Mouse (Mus musculus) right cerebral cortex, adult 2 months (tissue): ENCODE data around the gene Naa80.
"Not testable (repeated sequence)": the region's sequence is repeated elsewhere in the genome, so short reads cannot be mapped to it uniquely, and the experiment has no call there.

ENCODE experiments used
- DNase-seq, 2 experiments: peaks; one replicate each; pipeline ENCODE4 v3.0.0; 2021 to 2022; ENCODE audit warnings: low spot score in 2 of 2

The Naa80 gene

GRCm38 (mm10) chr9:107550491-107551116 is 28.1 kb upstream of the Naa80 start:
- no peak for DNase-seq

- DNase-seq: no peak
Observed at GRCm38 (mm10) chr9:107551117-107551889, 27.4 kb upstream of the Naa80 start, which contains the start of gene Rassf1. Rassf1 (plus strand) TSS chr9:107551555.

GRCm38 (mm10) chr9:107551890-107552355 is 26.8 kb upstream of the Naa80 start:
- DNase-seq: no peak

- DNase-seq: no peak
Observed at GRCm38 (mm10) chr9:107552690-107553393, 25.8 kb upstream of the Naa80 start.

- peak; percentile 43 to 48 for DNase-seq
Observed at GRCm38 (mm10) chr9:107553541-107554318, 25.0 kb upstream of the Naa80 start.

GRCm38 (mm10) chr9:107554319-107554825 is 24.3 kb upstream of the Naa80 start:
- DNase-seq: peak; percentile 93 to 95

- DNase-seq: no peak
Observed at GRCm38 (mm10) chr9:107555031-107555457, 23.6 kb upstream of the Naa80 start.

- DNase-seq: no peak
Observed at GRCm38 (mm10) chr9:107555701-107556100, 23.0 kb upstream of the Naa80 start.

GRCm38 (mm10) chr9:107556346-107556745 is 22.3 kb upstream of the Naa80 start:
- DNase-seq: no peak

- DNase-seq: peak; percentile 97
Observed at GRCm38 (mm10) chr9:107563029-107563581, 15.6 kb upstream of the Naa80 start, which contains the start of gene Tusc2. Tusc2 (plus strand) TSS chr9:107563255.

- DNase-seq: not testable (repeated sequence)
Observed at GRCm38 (mm10) chr9:107565556-107565955, 13.1 kb upstream of the Naa80 start.

- DNase-seq: peak; percentile 78 to 81
Observed at GRCm38 (mm10) chr9:107566041-107566709, 12.5 kb upstream of the Naa80 start.

GRCm38 (mm10) chr9:107566855-107567254 is 11.8 kb upstream of the Naa80 start:
- DNase-seq: no peak

GRCm38 (mm10) chr9:107567702-107568319 is 10.9 kb upstream of the Naa80 start, which contains the start of gene Hyal2:
Hyal2 (plus strand) TSS chr9:107567945.
- DNase-seq: no peak

GRCm38 (mm10) chr9:107568331-107569261 is 10.1 kb upstream of the Naa80 start:
- peak; percentile 79 to 83 for DNase-seq

GRCm38 (mm10) chr9:107569270-107569669 is 9.4 kb upstream of the Naa80 start:
- no peak for DNase-seq

GRCm38 (mm10) chr9:107570016-107570415 is 8.7 kb upstream of the Naa80 start:
- no peak for DNase-seq

- no peak for DNase-seq
Observed at GRCm38 (mm10) chr9:107570845-107571244, 7.8 kb upstream of the Naa80 start.
